Mouse (Mus musculus) limb, embryonic 12.5 days (tissue): Measurements from ENCODE around the gene Zcchc24. TPM values are rescaled to one million over a fixed set of nuclear protein-coding genes. Genes with fewer than 3 reads are reported as not detected.

Experiments used
- ATAC-seq: fragments of 200-750 bp; cut with Nextera tagmentation; 2 replicates; pipeline ENCODE4 v1.8.0; 2017; ENCODE audit warnings: low read depth, moderate TSS enrichment; ENCODE audit not compliant: insufficient number of reproducible peaks, insufficient read depth, low FRiP score, low TSS enrichment
- H3K27ac ChIP-seq: fragments of 300-500 bp; sonication (generic); 2 replicates; pipeline ENCODE4 v1.5.1; 2016; ENCODE audit warnings: mild to moderate bottlenecking, moderate library complexity
- H3K27me3 ChIP-seq: fragments of 300-500 bp; sonication (generic); 2 replicates; pipeline ENCODE4 v1.6.1; 2016; ENCODE audit warnings: mild to moderate bottlenecking, moderate library complexity
- H3K36me3 ChIP-seq: fragments of 300-500 bp; sonication (generic); 2 replicates; pipeline ENCODE4 v1.6.1; 2016; ENCODE audit warnings: mild to moderate bottlenecking, moderate library complexity
- H3K4me1 ChIP-seq: fragments of 300-500 bp; sonication (generic); replicated peaks from 2 replicates; pipeline ENCODE4 v1.6.1; 2016
- H3K4me2 ChIP-seq: fragments of 300-500 bp; sonication (generic); 2 replicates; pipeline ENCODE4 v1.6.1; 2016; ENCODE audit warnings: mild to moderate bottlenecking, moderate library complexity
- H3K4me3 ChIP-seq: fragments of 300-500 bp; sonication (generic); replicated peaks from 2 replicates; pipeline ENCODE4 v1.5.1; 2016; ENCODE audit warnings: mild to moderate bottlenecking
- H3K9ac ChIP-seq: fragments of 300-500 bp; sonication (generic); replicated peaks from 2 replicates; pipeline ENCODE4 v1.6.1; 2016; ENCODE audit warnings: mild to moderate bottlenecking, moderate library complexity
- H3K9me3 ChIP-seq: fragments of 300-500 bp; sonication (generic); 2 replicates; pipeline ENCODE4 v1.6.1; 2016; ENCODE audit warnings: mild to moderate bottlenecking, moderate library complexity
- WGBS: fragments of 180-500 bp; shearing (Covaris S2); methylation state at CpG from one replicate; pipeline ENCODE4 v1.1.7; 2016; 5-methylcytosine and 5-hydroxymethylcytosine counted together
- polyA plus RNA-seq: library from polyadenylated mRNA; unstranded; fragments of >200 nt; fragmentation: Nextera tagmentation; extraction: Ambion mirVana; gene quantifications from 2 replicates; pipeline ENCODE4 v1.2.1, GENCODE M21; 2016

Gene Zcchc24
- polyA plus RNA-seq, 1 experiment from 2014 or later = 28.6 TPM

- peak overlapping the region; percentile 93 for H3K4me3 ChIP-seq
- H3K9me3 ChIP-seq = no peaks in the 10 kb centered on the region
- H3K9ac ChIP-seq = peak overlapping the region; percentile 90
- H3K36me3 ChIP-seq = peaks cover 39% of the 10 kb centered on the region
- no peak overlapping the region; the same call in 1 of the 2 replicates for H3K27ac ChIP-seq
- under 1% methylated on average over 10 of the region's 10 CpGs for WGBS
- ATAC-seq = no peak
- H3K4me2 ChIP-seq = peak overlapping the region; percentile 95
- H3K4me1 ChIP-seq = peaks cover 30% of the 10 kb centered on the region
- no peaks in the 10 kb centered on the region for H3K27me3 ChIP-seq
Measured at GRCm38 (mm10) chr14:25694569-25694897, 74.3 kb downstream of the Zcchc24 start.

- peaks cover 30% of the 10 kb centered on the region for H3K4me1 ChIP-seq
- peaks cover 34% of the 10 kb centered on the region for H3K36me3 ChIP-seq
- peak within 1 kb of the TSS; percentile 93 for H3K4me3 ChIP-seq
- peak within 1 kb of the TSS; percentile 90 for H3K9ac ChIP-seq
- no peaks in the 10 kb centered on the region for H3K27me3 ChIP-seq
- peak; percentile 88 for ATAC-seq
- H3K27ac ChIP-seq = peak within 1 kb of the TSS; percentile 70; the same call in 1 of the 2 replicates
- no peaks in the 10 kb centered on the region for H3K9me3 ChIP-seq
- under 1% methylated on average over 70 of the region's 70 CpGs for WGBS
- peak within 1 kb of the TSS; percentile 95 for H3K4me2 ChIP-seq
Measured at GRCm38 (mm10) chr14:25693888-25694568, 74.8 kb downstream of the Zcchc24 start, which contains the start of gene Ppif. TSS of gene Ppif (plus strand) at chr14:25694154.

- peak overlapping the region; percentile 29; the same call in 1 of the 2 replicates for H3K27ac ChIP-seq
- WGBS = 70% methylated on average over 6 of the region's 6 CpGs
- peak; percentile 7; the same call in 1 of the 2 replicates for ATAC-seq
- H3K9ac ChIP-seq = no peak overlapping the region
- H3K27me3 ChIP-seq = no peaks in the 10 kb centered on the region
- no peaks in the 10 kb centered on the region for H3K9me3 ChIP-seq
- peak overlapping the region; percentile 93 for H3K4me3 ChIP-seq
- peaks cover 27% of the 10 kb centered on the region for H3K36me3 ChIP-seq
- peaks cover 30% of the 10 kb centered on the region for H3K4me1 ChIP-seq
- H3K4me2 ChIP-seq = peak overlapping the region; percentile 95
Measured at GRCm38 (mm10) chr14:25693271-25693887, 75.5 kb downstream of the Zcchc24 start.

GRCm38 (mm10) chr14:25686983-25687901 is 81.6 kb downstream of the Zcchc24 start:
- Histone ChIP-seq H3K9ac (no peak overlapping the region), H3K36me3 (no peaks in the 10 kb centered on the region), H3K27me3 (no peaks in the 10 kb centered on the region), H3K9me3 (no peaks in the 10 kb centered on the region), H3K4me3 (no peak overlapping the region), H3K4me1 (peaks cover 11% of the 10 kb centered on the region; the same call in 1 of the 2 replicates), H3K4me2 (no peak overlapping the region), H3K27ac (no peak overlapping the region)
- no peak for ATAC-seq
- 77% methylated on average over 10 of the region's 10 CpGs for WGBS

GRCm38 (mm10) chr14:25686216-25686945 is 82.5 kb downstream of the Zcchc24 start:
- no peaks in the 10 kb centered on the region for H3K9me3 ChIP-seq
- peaks cover 11% of the 10 kb centered on the region; the same call in 1 of the 2 replicates for H3K4me1 ChIP-seq
- no peak overlapping the region for H3K4me3 ChIP-seq
- ATAC-seq = no peak
- WGBS = 66% methylated on average over 7 of the region's 7 CpGs
- H3K4me2 ChIP-seq = no peak overlapping the region
- no peak overlapping the region for H3K27ac ChIP-seq
- H3K9ac ChIP-seq = no peak overlapping the region
- H3K27me3 ChIP-seq = no peaks in the 10 kb centered on the region
- H3K36me3 ChIP-seq = no peaks in the 10 kb centered on the region

GRCm38 (mm10) chr14:25682020-25682419 is 86.8 kb downstream of the Zcchc24 start:
- no peak overlapping the region for H3K27ac ChIP-seq
- H3K36me3 ChIP-seq = no peaks in the 10 kb centered on the region
- H3K4me2 ChIP-seq = no peak overlapping the region
- peaks cover 11% of the 10 kb centered on the region; the same call in 1 of the 2 replicates for H3K4me1 ChIP-seq
- no peaks in the 10 kb centered on the region for H3K27me3 ChIP-seq
- H3K9ac ChIP-seq = no peak overlapping the region
- no peaks in the 10 kb centered on the region for H3K9me3 ChIP-seq
- no peak for ATAC-seq
- WGBS = 81% methylated on average over 6 of the region's 6 CpGs
- no peak overlapping the region for H3K4me3 ChIP-seq

GRCm38 (mm10) chr14:25679625-25680024 is 89.2 kb downstream of the Zcchc24 start:
- Histone ChIP-seq H3K9ac (no peak overlapping the region), H3K9me3 (no peaks in the 10 kb centered on the region), H3K4me1 (no peaks in the 10 kb centered on the region), H3K4me3 (no peak overlapping the region), H3K36me3 (no peaks in the 10 kb centered on the region), H3K27ac (no peak overlapping the region), H3K27me3 (no peaks in the 10 kb centered on the region), H3K4me2 (no peak overlapping the region)
- ATAC-seq = no peak
- whole genome bisulfite sequencing = 79% methylated on average over 7 of the region's 7 CpGs

- no peak overlapping the region for H3K4me2 ChIP-seq
- H3K9ac ChIP-seq = no peak overlapping the region
- no peak for ATAC-seq
- no peak overlapping the region for H3K27ac ChIP-seq
- peaks cover 53% of the 10 kb centered on the region for H3K36me3 ChIP-seq
- no peak overlapping the region for H3K4me3 ChIP-seq
- 77% methylated on average over 3 of the region's 3 CpGs for whole genome bisulfite sequencing
- no peaks in the 10 kb centered on the region for H3K27me3 ChIP-seq
- no peaks in the 10 kb centered on the region for H3K9me3 ChIP-seq
- H3K4me1 ChIP-seq = no peaks in the 10 kb centered on the region
Measured at GRCm38 (mm10) chr14:25667587-25667986, 101.3 kb downstream of the Zcchc24 start.

- H3K9me3 ChIP-seq = no peaks in the 10 kb centered on the region
Measured at GRCm38 (mm10) chr14:25666668-25667376, 102.0 kb downstream of the Zcchc24 start.

GRCm38 (mm10) chr14:25665314-25665970 is 103.4 kb downstream of the Zcchc24 start:
- H3K9me3 ChIP-seq = no peaks in the 10 kb centered on the region
- no peaks in the 10 kb centered on the region for H3K4me1 ChIP-seq
- WGBS = 75% methylated on average over 19 of the region's 19 CpGs
- H3K9ac ChIP-seq = no peak overlapping the region
- no peak overlapping the region for H3K4me3 ChIP-seq
- peaks cover 74% of the 10 kb centered on the region for H3K36me3 ChIP-seq
- ATAC-seq = no peak
- no peak overlapping the region for H3K27ac ChIP-seq
- no peak overlapping the region for H3K4me2 ChIP-seq
- H3K27me3 ChIP-seq = no peaks in the 10 kb centered on the region

More at GRCm38 (mm10) chr14:25666668-25667376, 102.0 kb downstream of the Zcchc24 start:
- Histone ChIP-seq H3K9ac (no peak overlapping the region), H3K4me3 (no peak overlapping the region), H3K27me3 (no peaks in the 10 kb centered on the region), H3K36me3 (peaks cover 60% of the 10 kb centered on the region), H3K27ac (no peak overlapping the region), H3K4me1 (no peaks in the 10 kb centered on the region), H3K4me2 (no peak overlapping the region)
- WGBS = 83% methylated on average over 2 of the region's 2 CpGs
- ATAC-seq = no peak
